Mouse (Mus musculus): ENCODE data around the gene Mthfsd. TPM values are rescaled to one million over a fixed set of nuclear protein-coding genes. Genes with fewer than 3 reads are reported as not detected.
"Not testable (repeated sequence)": the region's sequence is repeated elsewhere in the genome, so short reads cannot be mapped to it uniquely, and the experiment has no call there.

Gene Mthfsd
- total RNA-seq (2021), result 10 to 100 TPM; 13.2 to 14.2 TPM

- intact Hi-C loops (cut with DNase I), result no loop called here
- DNase-seq (ENCODE audit: low spot score), result peak; percentile 97
These were observed at the start of gene Mthfsd for GRCm38 (mm10) chr8:121107668-121108656. Gene Mthfsd, minus strand, starts transcription at chr8:121108392.

DNA sequence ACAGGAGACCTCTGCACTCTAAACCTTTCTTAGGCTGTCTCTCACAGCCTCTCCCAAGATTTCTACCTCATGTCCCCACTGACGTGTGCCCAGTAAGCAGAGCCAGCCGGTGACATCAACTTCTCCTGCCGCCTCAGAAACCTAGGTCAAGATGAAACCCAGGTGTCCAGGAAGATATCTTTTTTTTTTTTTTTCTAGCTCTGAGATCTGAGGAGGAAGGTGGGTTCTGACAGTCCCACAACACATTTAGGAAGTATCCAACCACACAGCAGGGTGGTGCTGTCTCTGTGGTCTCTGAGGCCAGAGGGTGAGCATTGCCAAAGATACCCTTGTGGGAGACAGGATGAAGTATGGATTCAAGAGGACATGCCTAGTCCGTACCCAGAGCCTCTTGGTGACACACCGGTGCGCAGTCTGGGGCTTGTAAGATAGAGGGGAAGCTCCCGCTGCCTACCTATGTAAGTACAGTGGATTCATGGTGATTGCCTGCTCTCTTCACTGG is 48.8 kb upstream of the Mthfsd start:
- intact Hi-C loops (cut with DNase I), result no loop called here
- DNase-seq (ENCODE audit: low spot score), result no peak

DNA sequence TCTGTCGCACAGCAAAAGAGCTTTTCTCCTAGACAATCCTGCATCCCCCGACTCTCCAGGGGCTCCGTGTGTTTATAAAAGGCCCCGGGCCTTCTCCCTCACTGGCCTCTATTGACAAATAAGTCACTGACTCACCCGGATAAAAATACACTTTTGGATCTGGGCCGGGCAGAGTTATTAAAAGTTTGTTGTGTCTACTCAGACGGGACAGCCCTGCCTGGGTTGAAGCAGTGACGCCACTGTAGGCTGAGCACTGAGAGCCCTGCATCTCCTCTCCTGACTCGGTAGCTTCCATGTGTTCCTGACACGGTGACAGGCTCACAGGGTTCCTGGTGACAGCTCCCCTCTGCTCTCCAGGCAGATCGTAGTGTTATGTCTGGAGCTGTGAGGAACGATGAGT is 44.2 kb upstream of the Mthfsd start:
- DNase-seq (ENCODE audit: low spot score), result peak; percentile 43
- intact Hi-C loops (cut with DNase I), result no loop called here

DNA sequence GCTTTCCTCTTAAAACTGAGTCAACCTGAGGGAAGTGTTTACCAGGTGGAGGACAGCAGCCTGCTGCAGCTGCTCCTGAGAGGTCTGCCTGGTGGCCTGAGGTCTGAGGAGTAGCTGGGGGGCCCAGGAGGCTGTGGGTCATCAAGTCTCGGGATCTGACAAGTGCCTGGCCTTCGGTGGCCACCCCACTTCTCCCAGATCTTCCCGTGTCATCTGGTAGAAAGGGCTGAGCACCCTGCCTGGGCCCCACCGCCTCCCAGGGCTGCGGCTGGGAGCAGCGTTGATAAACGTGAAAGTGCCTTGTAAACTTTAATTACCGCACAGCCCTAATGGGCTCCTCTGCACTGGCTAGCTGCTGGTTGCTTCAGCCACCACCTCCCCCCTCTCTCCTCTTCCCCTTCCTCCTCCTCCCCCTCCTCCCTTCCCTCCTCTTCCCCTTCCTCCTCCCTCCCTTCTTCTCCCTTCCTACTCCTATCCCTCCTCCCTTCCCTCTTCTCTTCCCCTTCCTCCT is 40.4 kb upstream of the Mthfsd start:
- no peak for DNase-seq (ENCODE audit: low spot score)
- intact Hi-C loops (cut with DNase I), result no loop called here

- intact Hi-C loops (cut with DNase I); DNase-seq (ENCODE audit: low spot score): not testable (repeated sequence)
These were observed 37.4 kb upstream of the Mthfsd start for GRCm38 (mm10) chr8:121145457-121146134.

GRCm38 (mm10) chr8:121136856-121137255 is 28.7 kb upstream of the Mthfsd start:
- intact Hi-C loops (cut with DNase I), result no loop called here
- DNase-seq (ENCODE audit: low spot score), result no peak

DNA sequence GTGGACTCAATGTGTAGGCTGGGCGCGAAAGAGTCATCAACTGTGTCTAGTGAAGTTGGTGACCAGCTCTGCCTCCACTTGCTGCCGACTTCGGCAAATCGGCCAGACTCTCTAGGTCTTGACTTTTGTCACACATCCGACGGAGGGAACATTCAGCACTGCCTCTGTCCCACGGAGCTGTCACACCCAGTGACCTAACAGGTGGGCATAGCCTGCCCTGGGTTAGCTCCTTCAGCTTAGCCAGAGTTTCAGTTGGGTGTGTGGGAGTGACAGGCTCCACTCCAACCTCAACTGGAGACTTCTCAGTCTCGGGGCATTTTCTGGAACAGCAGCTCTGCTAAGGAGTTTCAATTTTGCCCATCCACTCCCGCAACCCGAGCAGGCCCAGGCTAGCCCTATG is 26.3 kb upstream of the Mthfsd start:
- intact Hi-C loops (cut with DNase I), result no loop called here
- no peak for DNase-seq (ENCODE audit: low spot score)

DNA sequence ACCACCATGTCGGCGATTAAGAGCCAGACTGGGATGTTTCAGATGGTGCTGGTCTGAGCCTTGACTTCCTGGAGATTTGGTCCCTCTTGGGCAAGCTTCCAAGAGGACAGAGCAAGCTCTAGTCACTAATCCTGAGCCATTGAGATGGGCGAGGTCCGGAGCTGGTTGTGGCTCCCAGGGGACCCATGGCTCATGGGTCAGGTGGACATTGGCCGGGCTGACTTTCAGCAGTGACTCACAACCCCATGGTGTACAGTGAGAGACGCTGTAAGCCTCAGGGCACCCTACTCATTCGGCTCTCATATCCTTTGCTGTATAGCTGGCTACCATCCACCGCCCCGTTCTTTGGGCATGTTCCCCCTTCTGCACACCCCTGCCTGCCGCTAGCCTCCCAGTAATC is 25.9 kb upstream of the Mthfsd start:
- DNase-seq (ENCODE audit: low spot score), result no peak
- intact Hi-C loops (cut with DNase I), result no loop called here

DNA sequence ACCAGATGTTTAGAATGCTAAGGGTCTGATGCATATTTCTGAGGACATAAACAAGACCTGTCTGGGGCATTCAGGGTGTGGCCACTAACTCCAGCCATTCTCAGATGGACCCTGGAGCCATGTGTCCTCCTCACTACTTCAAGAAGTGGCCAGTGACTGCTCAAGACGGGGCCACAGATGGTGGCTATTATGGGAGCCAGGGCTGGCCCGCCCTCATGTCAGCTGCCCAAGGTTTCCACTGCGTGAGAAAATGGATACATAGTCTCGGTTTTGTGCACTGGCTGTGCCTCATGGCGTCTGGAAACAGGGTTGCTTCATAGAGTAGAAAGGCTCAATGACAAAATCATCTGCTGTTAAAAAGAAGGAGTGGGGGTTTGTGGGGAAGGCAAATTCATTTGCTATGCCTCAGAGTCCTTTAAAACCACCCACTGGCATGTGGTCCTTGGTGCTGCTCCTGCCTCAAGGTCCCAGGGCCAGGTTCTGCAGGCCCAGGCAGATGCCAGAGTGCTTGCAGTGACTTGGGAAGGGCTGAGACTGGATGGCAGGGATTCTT is 24.8 kb upstream of the Mthfsd start:
- intact Hi-C loops (cut with DNase I), result no loop called here
- DNase-seq (ENCODE audit: low spot score), result no peak

GRCm38 (mm10) chr8:121130522-121130921 is 22.3 kb upstream of the Mthfsd start:
- no peak for DNase-seq (ENCODE audit: low spot score)
- intact Hi-C loops (cut with DNase I), result no loop called here

DNA sequence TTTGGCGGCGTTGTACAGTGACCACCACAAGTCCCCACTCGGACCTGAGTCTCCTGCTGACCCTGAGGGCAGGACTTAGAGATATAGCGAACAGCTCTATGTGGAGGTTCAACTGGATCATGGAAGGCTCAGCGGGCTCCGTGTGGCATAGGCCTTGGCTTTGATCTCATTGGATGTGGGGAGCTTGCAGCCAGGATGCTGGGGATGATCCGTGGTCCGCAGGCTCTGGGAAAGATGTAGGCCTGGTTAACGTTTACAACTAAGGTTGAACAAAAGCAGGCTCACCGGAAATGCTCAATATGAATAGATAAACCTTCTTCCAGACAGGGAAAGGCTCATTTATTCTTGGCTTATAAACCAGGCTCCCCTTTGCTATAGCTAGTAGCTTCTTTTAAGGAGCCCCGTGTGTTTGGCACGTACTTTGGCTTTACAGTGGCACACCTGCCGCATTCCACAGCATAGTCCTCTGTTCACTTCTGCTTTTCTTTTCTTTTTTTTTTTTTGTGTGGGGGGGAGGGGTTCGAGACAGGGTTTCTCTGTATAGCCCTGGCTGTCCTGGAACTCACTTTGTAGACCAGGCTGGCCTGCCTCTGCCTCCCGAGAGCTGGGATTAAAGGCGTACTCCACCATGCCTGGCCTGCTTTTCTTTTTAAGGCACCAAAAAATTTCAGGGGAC is 21.2 kb upstream of the Mthfsd start:
- intact Hi-C loops (cut with DNase I), result loop anchor here (5.0 kb wide), 1 partner anchor 98 kb away; no protein-coding TSS in a partner anchor
- no peak for DNase-seq (ENCODE audit: low spot score)

GRCm38 (mm10) chr8:121128531-121129264 is 20.5 kb upstream of the Mthfsd start:
- intact Hi-C loops (cut with DNase I), result loop anchor here (5.0 kb wide), 1 partner anchor 99 kb away; no protein-coding TSS in a partner anchor

DNA sequence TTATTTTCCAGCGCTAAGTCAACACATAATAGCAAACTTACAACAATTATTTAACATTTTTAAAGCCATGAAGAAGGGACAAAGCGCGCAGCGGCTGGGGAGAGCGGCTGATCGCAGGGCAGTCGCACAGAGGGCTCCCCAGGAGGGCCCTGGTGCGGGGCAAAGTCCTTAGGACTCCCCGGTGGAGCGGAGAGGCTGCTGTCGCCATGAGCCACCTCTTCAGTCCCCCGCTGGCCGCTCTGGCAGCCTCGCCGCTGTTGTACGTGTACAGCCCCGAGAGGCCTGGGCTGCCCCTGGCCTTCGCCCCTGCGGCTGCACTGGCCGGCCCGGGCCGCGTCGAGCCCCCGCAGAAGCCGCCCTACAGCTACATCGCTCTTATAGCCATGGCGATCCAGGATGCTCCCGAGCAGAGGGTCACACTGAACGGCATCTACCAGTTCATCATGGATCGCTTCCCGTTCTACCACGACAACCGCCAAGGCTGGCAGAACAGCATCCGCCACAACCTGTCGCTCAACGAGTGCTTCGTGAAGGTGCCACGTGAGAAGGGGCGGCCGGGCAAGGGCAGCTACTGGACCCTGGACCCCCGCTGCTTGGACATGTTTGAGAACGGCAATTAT is 19.7 kb upstream of the Mthfsd start, which contains the start of gene Foxl1:
Foxl1 (plus strand) TSS at position 185 of the 620 bp plus-strand sequence.
- no peak for DNase-seq (ENCODE audit: low spot score)
- intact Hi-C loops (cut with DNase I), result loop anchor here (5.0 kb wide), 1 partner anchor 99 kb away; no protein-coding TSS in a partner anchor

More at GRCm38 (mm10) chr8:121128531-121129264, 20.5 kb upstream of the Mthfsd start:
- DNase-seq (ENCODE audit: low spot score), result no peak

- intact Hi-C loops (cut with DNase I), result loop anchor here (5.0 kb wide), 1 partner anchor 100 kb away; no protein-coding TSS in a partner anchor
- DNase-seq (ENCODE audit: low spot score), result no peak
These were observed 19.1 kb upstream of the Mthfsd start for GRCm38 (mm10) chr8:121127291-121127701.

GRCm38 (mm10) chr8:121126694-121127093 is 18.5 kb upstream of the Mthfsd start:
- intact Hi-C loops (cut with DNase I), result loop anchor here (5.0 kb wide), 1 partner anchor 101 kb away; no protein-coding TSS in a partner anchor
- no peak for DNase-seq (ENCODE audit: low spot score)

- intact Hi-C loops (cut with DNase I), result loop anchor here (5.0 kb wide), 1 partner anchor 101 kb away; no protein-coding TSS in a partner anchor
- DNase-seq (ENCODE audit: low spot score), result no peak
These were observed 18.0 kb upstream of the Mthfsd start for GRCm38 (mm10) chr8:121126191-121126590.

GRCm38 (mm10) chr8:121125311-121125876 is 17.2 kb upstream of the Mthfsd start:
- DNase-seq (ENCODE audit: low spot score), result peak; percentile 80
- intact Hi-C loops (cut with DNase I), result loop anchor here (5.0 kb wide), 1 partner anchor 102 kb away; no protein-coding TSS in a partner anchor

Data from heart, postnatal 25 days (tissue).